Mouse (Mus musculus): ENCODE data around the gene Wasf3. TPM values are rescaled to one million over a fixed set of nuclear protein-coding genes. Genes with fewer than 3 reads are reported as not detected.
"Not testable (repeated sequence)": the region's sequence is repeated elsewhere in the genome, so short reads cannot be mapped to it uniquely, and the experiment has no call there.

Gene Wasf3
- total and polyA plus RNA-seq, 3 experiments = 0.05 TPM; not detected in 2

- not testable (repeated sequence) for ATAC-seq (ENCODE audit: extremely low read depth, insufficient number of reproducible peaks, low FRiP score, poor library complexity, severe bottlenecking); H3K4me1 ChIP-seq (ENCODE audit: insufficient read depth, low read depth, low read length); H3K4me3 ChIP-seq (ENCODE audit: low read depth, low read length); DNase-seq (ENCODE audit: low spot score); H3K9me3 ChIP-seq (replicated peaks); H3K27me3 ChIP-seq (ENCODE audit: insufficient read depth, low read length); H3K36me3 ChIP-seq (replicated peaks)
Observed at GRCm38 (mm10) chr5:146513823-146514222, 129.0 kb downstream of the Wasf3 start, which contains the start of gene Gm3402. Gene Gm3402, plus strand, starts transcription at chr5:146514123.

Other genes starting within 250 kb of the Wasf3 start
- gene Gm5565, start 224.4 kb upstream of the Wasf3 start, total RNA-seq (2014; fragmentation: Nextera tagmentation) = not detected in 2 replicates
- not detected in 2 replicates for gene Gm5565, start 224.4 kb upstream of the Wasf3 start, total RNA-seq (2017)
- not detected in 2 replicates for gene Gm5565, start 224.4 kb upstream of the Wasf3 start, polyA plus RNA-seq (2012)
- gene Gm6309, start 214.3 kb upstream of the Wasf3 start, total RNA-seq (2014; fragmentation: Nextera tagmentation) = not detected in 2 replicates
- gene Gm6309, start 214.3 kb upstream of the Wasf3 start, total RNA-seq (2017) = not detected in 2 replicates
- not detected in 2 replicates for gene Gm6309, start 214.3 kb upstream of the Wasf3 start, polyA plus RNA-seq (2012)
- not detected in 2 replicates for gene 1700001J03Rik, start 199.7 kb upstream of the Wasf3 start, total RNA-seq (2014; fragmentation: Nextera tagmentation)
- 0.16 TPM in 1 of 2 replicates, not detected in the other for gene 1700001J03Rik, start 199.7 kb upstream of the Wasf3 start, total RNA-seq (2017)
- gene 1700001J03Rik, start 199.7 kb upstream of the Wasf3 start, polyA plus RNA-seq (2012) = not detected in 2 replicates
- 56.1 and 62.6 TPM in 2 replicates for gene Rnf6, start 163.4 kb upstream of the Wasf3 start, total RNA-seq (2014; fragmentation: Nextera tagmentation)
- gene Rnf6, start 163.4 kb upstream of the Wasf3 start, total RNA-seq (2017) = 48.4 and 56.4 TPM in 2 replicates
- 8.1 and 13.9 TPM in 2 replicates for gene Rnf6, start 163.4 kb upstream of the Wasf3 start, polyA plus RNA-seq (2012)
- 160 and 167 TPM in 2 replicates for gene Cdk8, start 153.8 kb upstream of the Wasf3 start, total RNA-seq (2014; fragmentation: Nextera tagmentation)
- gene Cdk8, start 153.8 kb upstream of the Wasf3 start, total RNA-seq (2017) = 64.9 and 67.0 TPM in 2 replicates
- gene Cdk8, start 153.8 kb upstream of the Wasf3 start, polyA plus RNA-seq (2012) = 28.3 and 30.2 TPM in 2 replicates
- not detected in 2 replicates for gene Gm6408, start 97.0 kb downstream of the Wasf3 start, total RNA-seq (2014; fragmentation: Nextera tagmentation)
- gene Gm6408, start 97.0 kb downstream of the Wasf3 start, total RNA-seq (2017) = not detected in 2 replicates
- not detected in 2 replicates for gene Gm6408, start 97.0 kb downstream of the Wasf3 start, polyA plus RNA-seq (2012)
- not detected in 2 replicates for gene Gm6370, start 106.4 kb downstream of the Wasf3 start, total RNA-seq (2014; fragmentation: Nextera tagmentation)
- not detected in 2 replicates for gene Gm6370, start 106.4 kb downstream of the Wasf3 start, total RNA-seq (2017)
- not detected in 2 replicates for gene Gm6370, start 106.4 kb downstream of the Wasf3 start, polyA plus RNA-seq (2012)
- gene 4930449I24Rik, start 117.4 kb downstream of the Wasf3 start, total RNA-seq (2014; fragmentation: Nextera tagmentation) = not detected in 2 replicates
- gene 4930449I24Rik, start 117.4 kb downstream of the Wasf3 start, total RNA-seq (2017) = 0.12 TPM in 1 of 2 replicates, not detected in the other
- not detected in 2 replicates for gene 4930449I24Rik, start 117.4 kb downstream of the Wasf3 start, polyA plus RNA-seq (2012)
- gene Gm3402, start 129.1 kb downstream of the Wasf3 start, total RNA-seq (2014; fragmentation: Nextera tagmentation) = not detected in 2 replicates
- not detected in 2 replicates for gene Gm3402, start 129.1 kb downstream of the Wasf3 start, total RNA-seq (2017)
- not detected in 2 replicates for gene Gm3402, start 129.1 kb downstream of the Wasf3 start, polyA plus RNA-seq (2012)
- gene Gm3404, start 140.8 kb downstream of the Wasf3 start, total RNA-seq (2014; fragmentation: Nextera tagmentation) = not detected in 2 replicates
- gene Gm3404, start 140.8 kb downstream of the Wasf3 start, total RNA-seq (2017) = not detected in 2 replicates
- gene Gm3404, start 140.8 kb downstream of the Wasf3 start, polyA plus RNA-seq (2012) = not detected in 2 replicates
- not detected in 2 replicates for gene Gm3409, start 152.7 kb downstream of the Wasf3 start, total RNA-seq (2014; fragmentation: Nextera tagmentation)
- not detected in 2 replicates for gene Gm3409, start 152.7 kb downstream of the Wasf3 start, total RNA-seq (2017)
- gene Gm3409, start 152.7 kb downstream of the Wasf3 start, polyA plus RNA-seq (2012) = not detected in 2 replicates
- not detected in 2 replicates for gene Gm3415, start 171.2 kb downstream of the Wasf3 start, total RNA-seq (2014; fragmentation: Nextera tagmentation)
- 0.38 TPM in 1 of 2 replicates, not detected in the other for gene Gm3415, start 171.2 kb downstream of the Wasf3 start, total RNA-seq (2017)
- not detected in 2 replicates for gene Gm3415, start 171.2 kb downstream of the Wasf3 start, polyA plus RNA-seq (2012)
- gene Gpr12, start 200.3 kb downstream of the Wasf3 start, total RNA-seq (2014; fragmentation: Nextera tagmentation) = not detected in 2 replicates
- 0.11 TPM in 1 of 2 replicates, not detected in the other for gene Gpr12, start 200.3 kb downstream of the Wasf3 start, total RNA-seq (2017)
- gene Gpr12, start 200.3 kb downstream of the Wasf3 start, polyA plus RNA-seq (2012) = not detected in 2 replicates

Data from G1E (cell line).